Mouse (Mus musculus) kidney, adult 2 months (tissue): ENCODE results near the gene Slco1a6. TPM values are rescaled to one million over a fixed set of nuclear protein-coding genes. Genes with fewer than 3 reads are reported as not detected.
"Not testable (repeated sequence)": the region's sequence is repeated elsewhere in the genome, so short reads cannot be mapped to it uniquely, and the experiment has no call there.

ENCODE experiments used
- DNase-seq: peaks from one replicate; pipeline ENCODE4 v3.0.0; 2021
- H3K27ac ChIP-seq: fragments of 200-500 bp; 2 replicates; pipeline ENCODE4 v1.5.1; 2012; ENCODE audit warnings: low read depth, low read length, control low read depth, inconsistent platforms; ENCODE audit not compliant: insufficient read depth
- H3K27me3 ChIP-seq: fragments of 200-500 bp; replicated peaks from 2 replicates; pipeline ENCODE4 v1.6.1; 2012; ENCODE audit warnings: mild to moderate bottlenecking, moderate library complexity, low read length, inconsistent platforms; ENCODE audit not compliant: control insufficient read depth, insufficient read depth
- H3K36me3 ChIP-seq: fragments of 200-500 bp; 2 replicates; pipeline ENCODE4 v1.6.1; 2012; ENCODE audit warnings: mild to moderate bottlenecking, moderate library complexity, low read length, inconsistent platforms; ENCODE audit not compliant: control insufficient read depth, insufficient read depth
- H3K4me1 ChIP-seq: fragments of 200-500 bp; 2 replicates; pipeline ENCODE4 v1.6.1; 2011; ENCODE audit warnings: low read length; ENCODE audit not compliant: control insufficient read depth, insufficient read depth
- H3K4me3 ChIP-seq: fragments of 200-500 bp; 2 replicates; pipeline ENCODE4 v1.5.1; 2011; ENCODE audit warnings: mild to moderate bottlenecking, low read depth, low read length, control low read depth; ENCODE audit not compliant: insufficient read depth
- CTCF ChIP-seq: fragments of 200-500 bp; conservative IDR thresholded peaks from 2 replicates; pipeline ENCODE4 v1.5.1; 2011; ENCODE audit warnings: low read depth, mild to moderate bottlenecking, control low read depth, low read length, moderate library complexity, mixed read lengths; ENCODE audit not compliant: insufficient read depth, insufficient read length
- POLR2A ChIP-seq: fragments of 200-500 bp; IDR thresholded peaks from one replicate; pipeline ENCODE4 v1.6.1; 2011; ENCODE audit warnings: low read depth, low read length, control low read depth
- WGBS: fragments of 180-500 bp; shearing (Covaris S2); methylation state at CpG from one replicate; pipeline ENCODE4 v1.1.7; 2018; 5-methylcytosine and 5-hydroxymethylcytosine counted together
- polyA plus RNA-seq: library from polyadenylated mRNA; depleted of rRNA; stranded (reverse); fragments of >200 nt; gene quantifications from 2 replicates; pipeline ENCODE4 v1.2.3, GENCODE M21; 2012; rRNA removed

Slco1a6 gene
- 41.4 and 41.9 TPM in 2 replicates for polyA plus RNA-seq

DNA sequence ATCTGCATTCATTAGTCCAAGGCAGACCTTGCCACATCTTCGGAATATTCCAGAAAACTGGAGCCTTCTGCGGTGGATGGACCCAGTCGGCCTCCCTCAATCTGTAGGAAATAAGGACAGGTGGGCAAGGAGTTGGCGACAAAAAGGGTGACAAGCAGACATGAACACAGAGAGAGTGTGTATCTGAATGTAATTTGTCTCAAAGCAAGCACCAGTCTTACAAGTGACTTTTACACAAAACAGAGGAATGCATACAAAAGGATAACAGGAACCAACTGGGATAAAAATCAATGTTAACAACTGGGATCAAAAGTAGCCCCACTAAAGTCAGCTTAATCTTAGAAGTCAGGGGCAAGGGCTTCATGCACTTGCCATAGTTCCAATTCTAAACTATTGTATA is at the start of gene Slco1a6:
Slco1a6 (minus strand) TSS at position 101 of the 400 bp plus-strand sequence.
- 88% methylated on average over 4 of the region's 4 CpGs for WGBS
- no peaks in the 10 kb centered on the region for H3K4me1 ChIP-seq

DNA sequence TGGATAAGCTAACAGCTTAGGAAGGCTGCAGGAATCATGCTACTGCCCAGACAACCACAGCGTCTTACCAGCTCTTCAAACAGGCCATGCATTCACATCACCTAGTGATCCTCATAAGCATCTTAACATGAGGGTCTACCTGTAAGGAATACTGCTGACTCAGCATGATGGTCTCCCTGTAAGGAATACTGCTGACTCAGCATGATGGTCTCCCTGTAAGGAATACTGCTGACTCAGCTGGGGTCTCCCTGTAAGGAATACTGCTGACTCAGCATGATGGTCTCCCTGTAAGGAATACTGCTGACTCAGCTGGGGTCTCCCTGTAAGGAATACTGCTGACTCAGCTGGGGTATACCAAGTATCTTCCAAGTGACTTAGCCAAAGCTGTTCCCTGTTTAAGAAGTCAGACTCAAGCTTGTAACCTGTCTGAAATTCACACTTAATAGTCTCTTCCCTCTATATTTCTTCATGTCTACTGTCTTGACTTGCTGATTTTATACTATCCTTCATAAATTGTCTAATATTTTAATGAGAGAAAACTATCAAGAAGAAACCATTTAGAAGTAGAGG is 42.5 kb upstream of the Slco1a6 start:
- H3K4me1 ChIP-seq, DNase-seq, H3K27ac ChIP-seq, H3K4me3 ChIP-seq, H3K36me3 ChIP-seq, H3K27me3 ChIP-seq: not testable (repeated sequence)
- WGBS: 90% methylated on average over 1 of the region's 1 CpGs

More for the DNA sequence above, at the start of gene Slco1a6:
- Histone ChIP-seq H3K27ac (no peak within 1 kb of the TSS), H3K27me3 (no peaks in the 10 kb centered on the region), H3K4me3 (no peak within 1 kb of the TSS), H3K36me3 (no peaks in the 10 kb centered on the region)
- TF ChIP-seq CTCF (no peak), POLR2A (no peak)
- DNase-seq: no peak

GRCm38 (mm10) chr6:142245065-142245464 is 36.7 kb upstream of the Slco1a6 start:
- Histone ChIP-seq H3K36me3 (no peaks in the 10 kb centered on the region), H3K27ac (no peak overlapping the region), H3K27me3 (no peaks in the 10 kb centered on the region; the same call in 1 of the 2 replicates), H3K4me3 (no peak overlapping the region), H3K4me1 (no peaks in the 10 kb centered on the region)
- no peak for DNase-seq
- WGBS: 84% methylated on average over 5 of the region's 5 CpGs
- TF ChIP-seq POLR2A (no peak), CTCF (no peak)

GRCm38 (mm10) chr6:142239468-142239867 is 31.1 kb upstream of the Slco1a6 start:
- H3K36me3 ChIP-seq: no peaks in the 10 kb centered on the region
- 63% methylated on average over 1 of the region's 1 CpGs for WGBS
- no peak overlapping the region for H3K27ac ChIP-seq
- no peak for DNase-seq
- no peak for TF ChIP-seq CTCF
- no peak for TF ChIP-seq POLR2A
- H3K4me3 ChIP-seq: no peak overlapping the region
- H3K27me3 ChIP-seq: no peaks in the 10 kb centered on the region; the same call in 1 of the 2 replicates
- H3K4me1 ChIP-seq: no peaks in the 10 kb centered on the region

DNA sequence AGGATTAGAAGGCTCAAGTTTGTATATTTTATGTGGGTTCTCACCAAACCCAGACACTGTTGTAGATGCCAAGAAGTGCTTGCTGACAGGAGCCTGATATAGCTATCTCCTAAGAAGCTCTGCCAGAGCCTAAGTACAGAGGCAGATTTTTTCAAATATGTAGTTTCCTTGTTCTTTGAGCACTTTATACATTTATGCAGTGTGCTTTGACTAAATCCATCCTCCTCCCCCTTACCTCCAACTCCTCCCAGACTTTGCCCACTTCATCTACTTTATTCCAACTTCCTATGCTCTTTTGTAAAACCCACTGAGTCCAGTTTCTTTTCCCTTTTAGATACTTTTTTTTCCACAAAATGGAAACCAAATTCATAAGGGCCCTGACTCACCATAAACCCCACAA is 11.8 kb upstream of the Slco1a6 start:
- Histone ChIP-seq H3K27me3 (no peaks in the 10 kb centered on the region), H3K4me3 (no peak overlapping the region), H3K4me1 (no peaks in the 10 kb centered on the region), H3K36me3 (no peaks in the 10 kb centered on the region), H3K27ac (no peak overlapping the region)
- TF ChIP-seq POLR2A: no peak
- no peak for TF ChIP-seq CTCF
- no peak for DNase-seq

DNA sequence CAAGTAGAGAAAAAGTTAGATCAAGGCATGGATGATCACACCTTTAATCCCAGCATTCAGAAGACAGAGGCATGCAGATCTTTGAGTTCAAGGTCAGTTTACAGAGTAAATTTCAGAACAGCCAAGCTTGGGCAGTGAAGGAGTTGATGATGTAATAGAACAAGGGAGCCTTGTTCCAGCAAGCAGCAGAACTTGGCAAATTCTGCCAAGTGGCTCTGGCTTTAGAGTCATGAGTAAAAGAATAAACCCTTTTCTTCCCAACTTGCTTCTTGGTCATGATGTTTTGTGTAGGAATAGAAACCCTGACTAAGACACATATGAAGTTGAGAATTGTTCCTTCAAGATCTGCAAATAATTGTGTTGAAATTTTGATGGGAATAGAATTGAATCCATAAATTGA is 3.5 kb upstream of the Slco1a6 start:
- Histone ChIP-seq H3K4me1 (no peaks in the 10 kb centered on the region), H3K27ac (no peak overlapping the region), H3K27me3 (no peaks in the 10 kb centered on the region), H3K4me3 (no peak overlapping the region), H3K36me3 (no peaks in the 10 kb centered on the region)
- peak; percentile 15 for DNase-seq
- TF ChIP-seq CTCF (no peak), POLR2A (no peak)

DNA sequence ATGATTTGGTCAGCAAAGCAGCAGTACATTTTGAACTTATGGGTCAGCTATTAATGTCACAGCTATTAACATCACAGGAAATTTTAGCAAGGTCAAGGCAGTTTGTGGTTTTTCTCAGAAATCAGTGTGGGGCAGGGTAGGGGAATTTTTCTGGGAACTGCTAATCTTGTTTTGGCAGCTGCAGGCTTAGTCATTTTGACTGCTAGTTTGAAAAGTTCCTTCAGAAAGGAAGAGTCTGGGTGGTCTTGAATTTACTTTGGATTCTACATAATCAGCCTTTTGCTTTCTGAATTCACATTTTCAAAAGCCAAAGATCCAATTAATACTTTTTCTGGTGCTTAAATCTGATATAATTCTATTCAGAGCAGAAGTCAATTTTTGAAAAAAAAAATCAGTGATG is 1.4 kb upstream of the Slco1a6 start:
- H3K36me3 ChIP-seq: no peaks in the 10 kb centered on the region
- H3K27me3 ChIP-seq: no peaks in the 10 kb centered on the region
- H3K27ac ChIP-seq: no peak overlapping the region
- no peaks in the 10 kb centered on the region for H3K4me1 ChIP-seq
- peak; percentile 35 for DNase-seq
- no peak for TF ChIP-seq CTCF
- no peak for TF ChIP-seq POLR2A
- no peak overlapping the region for H3K4me3 ChIP-seq

- no peaks in the 10 kb centered on the region for H3K36me3 ChIP-seq
- DNase-seq: no peak
- TF ChIP-seq POLR2A: no peak
- no peak for TF ChIP-seq CTCF
- H3K4me3 ChIP-seq: no peak overlapping the region
- no peaks in the 10 kb centered on the region for H3K27me3 ChIP-seq
- H3K27ac ChIP-seq: no peak overlapping the region
- no peaks in the 10 kb centered on the region for H3K4me1 ChIP-seq
Measured at GRCm38 (mm10) chr6:142200524-142200923, 7.8 kb downstream of the Slco1a6 start.
